Comparison of ENCODE assay signal across 8 mouse cellular contexts in the genomic region with DNA sequence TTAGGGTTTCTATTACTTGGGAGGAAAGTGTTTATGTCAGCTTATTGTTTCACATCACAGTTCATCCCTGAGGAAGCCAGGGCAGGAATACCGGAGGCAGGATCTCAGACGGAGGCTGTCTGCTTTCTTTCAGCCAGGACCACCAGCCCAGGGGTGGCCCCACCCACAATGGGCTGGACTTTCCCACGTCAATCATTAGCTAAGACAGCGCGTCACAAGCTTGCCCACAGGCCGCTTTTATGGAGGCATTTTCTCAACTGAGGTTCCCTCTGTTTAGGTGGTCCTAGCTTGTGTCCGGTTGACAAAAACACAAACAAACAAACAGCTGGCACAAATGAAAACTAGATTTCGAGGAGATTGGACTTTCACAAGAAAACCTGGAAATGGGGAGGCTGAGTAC. TPM values are rescaled to one million over a fixed set of nuclear protein-coding genes. Genes with fewer than 3 reads are reported as not detected.
A peak's percentile ranks its signal among the peaks of the same experiment; 100 is the strongest.
DNase-seq lines count a peak whose midpoint lies in the region; ATAC-seq and TF ChIP-seq lines count a peak whose summit lies in the region.

No protein-coding gene starts in this region.

- no peak for TF ChIP-seq POLR2A in brain, embryonic 14.5 days (IDR thresholded peaks at IDR 0.05; ENCODE audit: borderline replicate concordance, extremely low read depth, insufficient read depth, insufficient read length, poor library complexity, severe bottlenecking)

- peak overlapping the region; percentile 7; the same call in 1 of the 2 replicates for H3K4me3 ChIP-seq in hindbrain, embryonic 14.5 days (replicated peaks; ENCODE audit: low read length)
- peak overlapping the region; percentile 50 for H3K4me3 ChIP-seq in liver, embryonic 13.5 days (replicated peaks)
- H3K4me3 ChIP-seq in neural tube, embryonic 15.5 days (replicated peaks), result peak overlapping the region; percentile 15

- H3K27me3 ChIP-seq in hindbrain, embryonic 14.5 days (ENCODE audit: control insufficient read depth, insufficient read depth, low read length), result no peaks in the 10 kb centered on the region
- H3K27me3 ChIP-seq in liver, embryonic 13.5 days, result no peaks in the 10 kb centered on the region
- H3K27me3 ChIP-seq in neural tube, embryonic 15.5 days (replicated peaks), result no peaks in the 10 kb centered on the region

- peaks cover 26% of the 10 kb centered on the region for H3K4me1 ChIP-seq in hindbrain, embryonic 14.5 days (replicated peaks; ENCODE audit: control insufficient read depth, insufficient read depth, low read length)
- H3K4me1 ChIP-seq in liver, embryonic 13.5 days (replicated peaks), result peaks cover 9% of the 10 kb centered on the region
- peaks cover 39% of the 10 kb centered on the region for H3K4me1 ChIP-seq in neural tube, embryonic 15.5 days

- DNase-seq in CD4-positive, CD25-positive, alpha-beta regulatory T cell, adult 2 months (ENCODE audit: low read depth, low spot score), result peak; percentile 56
- peak; percentile 74 for DNase-seq in brain, embryonic 14.5 days (ENCODE audit: low read depth)
- peak; percentile 61 for DNase-seq in hindbrain, embryonic 14.5 days (ENCODE audit: low spot score)
- peak; percentile 23 for DNase-seq in liver, embryonic 13.5 days
- no peak for DNase-seq in right cerebral cortex, postnatal 10 days (ENCODE audit: low spot score in 2 of 2)
- no peak for DNase-seq in cerebellum, postnatal 4 days (ENCODE audit: low spot score in 2 of 2)
- DNase-seq in cerebellum, adult 9-11 months, result no peak

- H3K9me3 ChIP-seq in hindbrain, embryonic 14.5 days (ENCODE audit: control insufficient read depth, low read length), result no peaks in the 10 kb centered on the region
- H3K9me3 ChIP-seq in liver, embryonic 13.5 days (replicated peaks), result no peaks in the 10 kb centered on the region
- no peaks in the 10 kb centered on the region for H3K9me3 ChIP-seq in neural tube, embryonic 15.5 days (replicated peaks)

- 0 out of 2 replicates have a peak, but pooled peaks have one; percentile 44 for ATAC-seq in hindbrain, embryonic 14.5 days (ENCODE audit: low FRiP score)
- ATAC-seq in liver, embryonic 13.5 days (ENCODE audit: low read depth), result peak; percentile 69
- ATAC-seq in neural tube, embryonic 15.5 days (ENCODE audit: low FRiP score), result peak; percentile 60

- no peaks in the 10 kb centered on the region for H3K36me3 ChIP-seq in hindbrain, embryonic 14.5 days (replicated peaks; ENCODE audit: control insufficient read depth, insufficient read depth)
- no peaks in the 10 kb centered on the region for H3K36me3 ChIP-seq in liver, embryonic 13.5 days
- H3K36me3 ChIP-seq in neural tube, embryonic 15.5 days, result no peaks in the 10 kb centered on the region

- peak overlapping the region; percentile 69 for H3K27ac ChIP-seq in hindbrain, embryonic 14.5 days
- no peak overlapping the region for H3K27ac ChIP-seq in liver, embryonic 13.5 days
- H3K27ac ChIP-seq in neural tube, embryonic 15.5 days (replicated peaks), result peak overlapping the region; percentile 49; the same call in 1 of the 2 replicates

- WGBS in hindbrain, embryonic 14.5 days, result 2% methylated on average over 8 of the region's 8 CpGs
- under 1% methylated on average over 8 of the region's 8 CpGs for WGBS in liver, embryonic 13.5 days (ENCODE audit: insufficient replicate concordance)
- WGBS in neural tube, embryonic 15.5 days, result 1% methylated on average over 8 of the region's 8 CpGs

- no peak for TF ChIP-seq CTCF in brain, embryonic 14.5 days (IDR thresholded peaks at IDR 0.05; ENCODE audit: borderline replicate concordance, extremely low read depth, insufficient read depth, insufficient read length)

- H3K9ac ChIP-seq in hindbrain, embryonic 14.5 days, result no peak overlapping the region
- H3K9ac ChIP-seq in liver, embryonic 13.5 days, result peak overlapping the region; percentile 53
- H3K9ac ChIP-seq in neural tube, embryonic 15.5 days (replicated peaks), result no peak overlapping the region

- H3K4me2 ChIP-seq in hindbrain, embryonic 14.5 days (replicated peaks), result peak overlapping the region; percentile 45
- H3K4me2 ChIP-seq in liver, embryonic 13.5 days, result peak overlapping the region; percentile 69
- H3K4me2 ChIP-seq in neural tube, embryonic 15.5 days, result peak overlapping the region; percentile 45

RNA-seq across cellular contexts. Expression of a gene that starts 12.3 kb away (rescaled TPM):
- 40.8 and 47.3 TPM in 2 replicates for polyA plus RNA-seq in brain, embryonic 14.5 days (2012; rRNA removed)
- polyA plus RNA-seq in hindbrain, embryonic 14.5 days (2014; fragmentation: Nextera tagmentation; extraction: Ambion mirVana), result 39.9 and 45.2 TPM in 2 replicates
- 0.35 and 0.59 TPM in 2 replicates for polyA plus RNA-seq in liver, embryonic 13.5 days (2015; fragmentation: Nextera tagmentation; extraction: Ambion mirVana)
- 40.8 and 49.5 TPM in 2 replicates for polyA plus RNA-seq in neural tube, embryonic 15.5 days (2015; fragmentation: Nextera tagmentation; extraction: Ambion mirVana)

Comparison
In these comparisons a context has a peak if more than half of its experiments do, and no peak if none do; other contexts are left out.
1. DNase-seq: peak in CD4-positive, CD25-positive, alpha-beta regulatory T cell, adult 2 months (single experiment), brain, embryonic 14.5 days (single experiment), hindbrain, embryonic 14.5 days (single experiment) and liver, embryonic 13.5 days (single experiment); none in right cerebral cortex, postnatal 10 days (0 of 2), cerebellum, postnatal 4 days (0 of 2) and cerebellum, adult 9-11 months (single experiment).
2. RNA of a gene that starts 12.3 kb away (polyA plus RNA-seq): 40.8 to 49.5 TPM in neural tube, embryonic 15.5 days, 40.8 to 47.3 TPM in brain, embryonic 14.5 days and 39.9 to 45.2 TPM in hindbrain, embryonic 14.5 days; 0.35 to 0.59 TPM in liver, embryonic 13.5 days; every median in the first group is over 10 times any median in the second.
3. Peak in every context shown above with its lines, with median percentiles within 50 percentile points of each other: ATAC-seq, H3K4me2 ChIP-seq and H3K4me3 ChIP-seq.